Mouse (Mus musculus) lung, postnatal 0 days (tissue): ENCODE data around the gene Pde4d.

Experiments
- CTCF ChIP-seq: IDR thresholded peaks from 2 replicates; pipeline ENCODE4 v1.5.1; 2016; ENCODE audit warnings: antibody characterized with exemption, mild to moderate bottlenecking
- EP300 ChIP-seq: IDR thresholded peaks from 2 replicates; pipeline ENCODE4 v1.6.1; 2016; ENCODE audit warnings: antibody characterized with exemption, mild to moderate bottlenecking, control low read depth

DNA sequence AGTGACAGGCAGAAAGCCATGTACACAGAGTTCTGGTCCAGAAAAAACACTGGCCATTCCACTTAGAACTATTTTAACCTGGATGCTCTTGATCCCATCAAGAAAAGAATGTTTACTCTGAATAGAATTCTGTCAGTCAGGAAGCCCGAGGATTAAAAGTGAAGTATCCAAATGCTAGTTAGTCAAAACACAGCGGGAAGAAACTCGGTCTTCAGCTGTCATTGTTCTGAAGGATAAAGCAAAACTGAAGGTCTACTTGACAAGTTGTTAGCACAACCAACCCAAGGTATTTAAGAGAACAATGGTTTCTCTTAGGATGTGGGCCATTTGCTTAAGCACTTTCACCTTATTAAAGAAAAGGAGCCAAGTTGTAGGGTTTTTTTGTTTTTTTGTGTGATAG, 1327.2 kb downstream of the Pde4d start:
- no peak for TF ChIP-seq CTCF
- TF ChIP-seq EP300 = no peak
